Mouse (Mus musculus) right cerebral cortex, postnatal 25 days (tissue): ENCODE data around the gene Elf5.

Experiments used
- DNase-seq: peaks from one replicate; pipeline ENCODE4 v3.0.0; 2022

Gene Elf5

DNA sequence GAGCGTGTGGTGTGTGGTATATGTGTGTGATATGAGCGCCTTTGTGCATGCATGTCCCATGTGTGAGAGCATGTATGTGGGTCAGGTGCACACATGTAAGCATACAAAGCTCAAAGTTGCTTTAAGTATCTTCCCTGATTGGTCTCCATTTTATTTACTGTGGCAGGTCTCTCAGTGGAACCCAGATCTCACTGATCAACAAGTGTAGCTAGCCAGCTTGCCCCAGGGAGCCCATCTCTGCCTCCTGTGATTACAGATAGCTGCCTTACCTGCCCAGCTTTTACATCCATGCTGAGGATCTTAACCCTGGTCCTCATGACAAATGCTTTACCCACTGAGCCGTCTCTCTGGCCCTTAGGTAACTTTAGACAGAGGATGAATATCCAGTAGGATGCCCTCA, 66.8 kb downstream of the Elf5 start:
- DNase-seq: no peak

DNA sequence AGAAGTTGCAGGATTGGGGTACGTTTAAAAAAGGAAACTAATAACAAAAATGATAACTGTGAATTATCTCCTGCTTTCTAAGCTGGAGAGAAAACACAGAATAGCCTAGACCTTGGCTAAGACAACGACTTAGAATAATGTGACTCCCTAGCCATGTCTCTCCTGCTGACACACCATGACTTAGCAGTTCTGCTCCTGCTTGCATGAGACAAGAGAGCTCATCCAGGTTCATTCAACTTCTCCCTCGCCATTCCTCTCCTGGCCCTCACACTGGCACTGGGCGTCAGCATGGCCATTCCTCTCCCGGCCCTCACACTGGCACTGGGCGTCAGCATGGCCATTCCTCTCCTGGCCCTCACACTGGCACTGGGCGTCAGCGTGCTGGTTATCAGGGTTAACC, 68.8 kb downstream of the Elf5 start:
- no peak for DNase-seq

DNA sequence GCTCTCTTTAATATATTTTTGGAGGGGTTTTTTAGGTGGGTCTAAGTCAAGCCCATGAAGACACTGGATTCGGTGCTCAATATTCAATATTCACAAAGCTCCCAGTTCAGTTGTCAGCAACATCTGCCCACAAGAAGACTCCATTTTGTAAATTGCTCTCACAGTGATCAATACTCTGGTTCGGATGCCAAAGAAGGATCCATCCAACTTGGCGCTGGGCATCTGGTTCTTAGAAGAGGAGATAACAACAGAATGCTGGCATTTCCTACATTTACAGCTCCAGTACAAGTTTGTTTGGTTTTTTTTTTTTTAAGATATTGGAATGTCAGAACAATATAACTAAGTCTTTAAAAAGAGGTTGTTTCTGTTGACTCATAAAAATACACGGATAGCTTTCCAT, 69.4 kb downstream of the Elf5 start:
- DNase-seq: no peak

DNA sequence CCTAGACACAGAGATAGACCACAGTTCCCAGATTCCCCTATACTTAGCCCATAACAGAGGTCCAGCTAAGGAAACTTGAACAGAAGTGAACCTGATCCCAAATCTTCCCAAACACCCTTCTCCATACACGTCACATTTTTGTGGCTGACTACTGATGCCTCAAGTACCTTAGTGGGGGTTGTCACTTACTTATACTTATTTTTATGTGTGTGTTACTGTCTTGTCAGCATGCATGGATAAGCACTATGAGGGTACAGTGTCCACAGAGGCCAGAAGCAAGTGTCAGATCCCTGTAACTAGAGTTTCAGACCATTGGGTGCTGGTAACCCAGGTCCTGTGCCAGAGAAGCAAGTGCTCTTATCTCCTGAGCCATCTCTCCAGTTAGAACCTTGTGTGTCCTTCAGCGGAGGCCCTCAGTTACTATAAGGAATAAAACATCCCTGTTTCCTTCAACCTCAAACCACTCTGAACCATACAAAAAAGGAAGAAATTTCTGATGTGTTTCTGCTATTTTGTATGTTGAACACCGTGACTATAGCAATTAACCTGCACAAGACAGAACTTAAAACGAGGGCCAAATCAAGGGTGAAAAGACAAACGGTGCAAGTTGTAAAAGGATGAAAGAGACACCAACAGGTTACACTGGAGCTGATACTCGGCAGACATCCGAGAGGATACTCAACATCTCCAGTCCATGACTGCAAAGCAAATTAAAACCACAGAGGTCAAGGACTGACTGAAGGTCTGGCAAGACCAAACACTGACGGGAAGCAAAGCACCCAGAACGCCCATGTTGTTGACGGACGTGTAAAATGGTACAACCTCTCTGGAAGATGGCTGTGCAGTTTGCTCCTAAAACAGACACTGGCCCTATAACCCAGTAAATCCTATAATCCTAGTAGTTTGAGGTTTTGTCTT, 70.1 kb downstream of the Elf5 start:
- DNase-seq: no peak

DNA sequence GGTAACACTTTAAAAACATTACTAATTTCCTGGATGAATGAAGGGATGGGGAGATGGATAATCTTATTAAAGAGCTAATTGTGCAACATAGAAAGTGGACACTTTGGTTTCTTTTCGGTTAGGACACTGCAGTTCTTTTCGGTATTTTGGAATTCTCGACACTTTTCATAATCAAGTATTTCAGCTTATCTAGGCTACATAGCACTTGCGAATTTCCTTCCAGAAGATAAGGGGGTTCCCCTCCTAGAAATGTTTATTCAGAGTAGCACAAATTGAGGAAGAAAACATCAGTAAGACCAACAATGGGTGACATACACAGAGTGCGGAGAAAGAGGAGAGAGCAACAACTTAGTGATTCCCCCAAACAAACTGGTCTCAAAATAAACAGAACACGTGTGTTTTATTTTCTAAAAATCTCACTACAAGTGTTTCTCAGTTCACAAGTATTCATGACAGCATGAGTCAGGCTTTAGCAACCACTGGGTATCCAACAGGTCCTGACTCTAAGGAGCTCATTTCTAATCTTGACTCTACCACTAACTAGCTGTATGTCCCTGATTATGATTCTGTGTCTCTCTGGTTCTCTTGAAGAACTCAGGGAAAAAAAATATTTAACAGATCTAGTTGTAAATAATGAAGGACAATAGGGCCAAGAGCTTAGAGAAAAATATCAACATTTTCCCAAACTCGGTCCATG, 71.9 kb downstream of the Elf5 start:
- no peak for DNase-seq

DNA sequence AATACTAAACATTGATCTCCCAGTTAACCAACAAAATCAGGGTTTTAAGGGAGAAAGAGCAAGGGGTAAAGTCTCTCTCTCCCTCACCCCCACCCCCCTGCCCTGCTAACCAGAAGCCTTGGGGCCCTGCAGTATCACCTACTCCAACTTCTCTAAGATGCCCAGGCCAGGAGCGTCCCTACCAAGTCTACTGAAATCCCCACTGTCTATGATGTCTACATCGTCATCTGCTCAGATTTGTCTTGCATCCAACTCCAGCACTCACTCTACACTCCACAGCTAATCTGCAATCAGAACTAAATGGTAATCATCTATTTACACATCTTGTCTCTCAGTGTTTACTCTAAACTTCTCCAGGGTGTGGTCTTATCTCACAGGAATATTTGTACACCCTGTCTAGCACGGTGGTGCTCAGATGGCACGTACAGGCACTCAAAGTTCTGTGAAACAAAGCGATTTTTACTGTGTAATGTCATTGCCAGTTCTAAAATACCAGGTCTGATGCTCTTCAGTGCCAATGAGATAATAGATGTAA, 72.6 kb downstream of the Elf5 start:
- no peak for DNase-seq

DNA sequence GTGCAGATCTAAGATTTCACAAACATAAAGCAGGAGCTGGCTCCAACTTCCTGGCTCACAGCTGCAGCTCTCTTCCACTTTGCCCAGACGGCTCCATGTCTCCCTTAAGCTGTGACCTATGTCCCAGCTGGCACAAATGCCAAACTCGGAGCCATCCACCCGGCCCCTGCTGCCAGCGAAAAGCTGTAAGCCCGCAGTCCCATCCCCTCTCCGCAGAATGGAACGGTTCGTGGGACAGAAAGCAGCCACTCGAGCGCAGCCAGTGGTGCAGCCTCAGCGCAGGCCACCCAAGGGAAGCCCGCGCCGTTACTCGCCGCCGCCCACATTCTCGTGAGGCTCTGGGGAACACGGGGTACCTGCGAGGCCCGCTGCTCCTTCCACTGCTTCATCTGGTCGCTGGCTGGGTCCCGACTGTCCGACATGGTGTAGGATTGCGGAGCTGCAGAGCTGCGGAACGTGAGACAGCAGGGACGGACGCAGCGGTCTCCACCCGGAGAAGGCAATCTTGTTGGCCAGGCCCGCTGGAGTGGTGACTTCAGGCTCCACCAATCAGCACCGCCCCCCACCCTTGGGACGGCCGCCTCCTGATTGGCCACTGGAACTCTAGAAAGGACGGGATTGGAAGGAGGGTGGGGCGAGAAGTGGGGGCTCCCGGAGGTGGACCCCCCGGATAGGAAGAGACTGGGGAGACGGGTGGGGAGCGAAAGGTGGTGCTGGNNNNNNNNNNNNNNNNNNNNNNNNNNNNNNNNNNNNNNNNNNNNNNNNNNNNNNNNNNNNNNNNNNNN, 73.3 kb downstream of the Elf5 start, which contains the start of gene Cat:
Gene Cat (minus strand): TSS at position 544 of the 785 bp plus-strand sequence.
- DNase-seq: peak; percentile 96

DNA sequence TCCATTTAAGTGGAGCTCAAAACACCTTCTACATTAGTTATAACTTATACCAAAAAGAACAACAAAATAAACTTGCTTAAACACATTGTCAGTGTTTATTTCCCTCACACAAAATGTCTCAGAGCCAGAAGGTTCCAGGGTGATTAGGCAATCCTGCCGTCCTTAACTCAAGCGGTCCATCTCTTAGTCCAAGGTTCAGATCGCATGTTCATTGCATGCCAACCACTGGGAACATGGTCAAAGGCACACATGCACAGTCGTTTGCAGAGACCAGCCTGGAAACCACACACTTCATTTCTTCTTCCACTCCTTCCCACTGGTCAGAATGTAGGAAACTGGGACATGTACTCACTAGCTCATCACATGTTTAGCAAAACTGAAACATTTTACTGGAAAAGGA, 81.0 kb downstream of the Elf5 start:
- DNase-seq: no peak

DNA sequence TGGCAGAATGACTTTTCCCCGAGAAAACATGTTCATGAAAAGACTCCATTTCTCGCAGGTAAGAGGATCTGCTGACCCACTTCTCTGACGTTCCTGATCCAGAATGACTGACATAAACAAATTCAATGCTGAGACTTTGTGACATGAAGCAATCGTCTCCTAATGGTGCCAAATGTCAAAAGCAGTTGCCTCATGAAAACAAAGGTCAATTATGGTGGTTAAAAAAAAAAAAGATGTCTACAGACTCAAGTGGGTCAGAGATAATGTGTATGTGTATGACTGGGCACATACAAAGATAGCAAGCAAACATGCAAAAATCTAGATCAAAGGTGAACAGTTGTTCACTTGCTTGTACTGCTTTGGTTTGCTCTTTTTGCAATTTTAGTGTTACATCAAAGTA, 82.3 kb downstream of the Elf5 start:
- no peak for DNase-seq

DNA sequence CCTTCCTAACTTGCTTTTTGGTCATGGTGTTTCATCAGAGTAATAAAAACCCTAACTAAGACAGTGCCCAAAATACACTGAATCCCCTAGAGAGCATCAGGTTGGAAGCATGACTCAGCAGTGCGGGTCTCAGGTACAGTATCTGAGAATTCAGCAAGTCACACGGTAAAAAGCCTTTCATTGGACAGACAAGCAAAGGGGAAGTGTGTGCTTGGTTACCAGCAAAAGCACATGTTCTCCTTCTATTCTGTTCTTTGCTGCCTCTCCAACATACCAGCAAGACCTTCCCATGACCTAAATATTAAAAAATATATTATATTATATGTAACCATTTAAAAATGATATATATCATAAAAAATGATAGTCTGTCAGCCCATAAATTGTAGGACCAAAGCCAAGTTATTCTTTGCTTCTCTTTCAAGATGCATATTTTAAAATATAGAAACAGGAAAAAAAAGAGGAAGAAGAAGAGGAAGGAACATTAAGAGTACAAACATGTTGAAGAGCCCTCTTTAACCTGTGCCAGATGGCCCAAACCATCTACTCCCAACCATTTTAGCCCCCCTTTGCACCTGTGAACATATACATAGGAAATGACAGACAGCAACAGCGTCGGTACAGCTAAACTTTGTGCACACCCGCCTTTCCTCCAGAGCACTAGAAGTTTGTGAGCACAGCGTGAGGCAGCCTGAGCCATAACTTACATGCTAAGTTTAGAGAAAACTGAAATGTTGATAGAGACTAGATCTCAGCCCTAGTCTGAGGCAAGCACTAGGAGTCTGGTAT, 84.3 kb downstream of the Elf5 start:
- DNase-seq: no peak
